Mouse (Mus musculus) liver, embryonic 16.5 days (tissue): ENCODE data around the gene Pea15a. TPM values are rescaled to one million over a fixed set of nuclear protein-coding genes. Genes with fewer than 3 reads are reported as not detected.

ENCODE experiments used
- ATAC-seq: fragments of 200-750 bp; cut with Nextera tagmentation; 2 replicates; pipeline ENCODE4 v1.8.0; 2017; ENCODE audit warnings: low read depth, mild to moderate bottlenecking, moderate number of reproducible peaks, moderate library complexity
- H3K27ac ChIP-seq: fragments of 300-500 bp; sonication (generic); 2 replicates; pipeline ENCODE4 v1.5.1; 2014; ENCODE audit warnings: mild to moderate bottlenecking, low read length
- H3K27me3 ChIP-seq: fragments of 300-500 bp; sonication (generic); 2 replicates; pipeline ENCODE4 v1.6.1; 2014; ENCODE audit warnings: low read depth, low read length, mixed read lengths; ENCODE audit not compliant: control insufficient read depth, insufficient read depth
- H3K36me3 ChIP-seq: fragments of 300-500 bp; sonication (generic); 2 replicates; pipeline ENCODE4 v1.6.1; 2014; ENCODE audit warnings: mild to moderate bottlenecking; ENCODE audit not compliant: control insufficient read depth, insufficient read depth
- H3K4me1 ChIP-seq: fragments of 300-500 bp; sonication (generic); 2 replicates; pipeline ENCODE4 v1.6.1; 2014; ENCODE audit warnings: low read depth, low read length, mixed read lengths; ENCODE audit not compliant: control insufficient read depth
- H3K4me2 ChIP-seq: fragments of 300-500 bp; sonication (generic); 2 replicates; pipeline ENCODE4 v1.6.1; 2014; ENCODE audit warnings: low read depth, low read length, mixed read lengths
- H3K4me3 ChIP-seq: fragments of 300-500 bp; sonication (generic); 2 replicates; pipeline ENCODE4 v1.5.1; 2014; ENCODE audit warnings: low read depth, mild to moderate bottlenecking, low read length
- H3K9ac ChIP-seq: fragments of 300-500 bp; sonication (generic); 2 replicates; pipeline ENCODE4 v1.6.1; 2014; ENCODE audit warnings: low read depth, low read length
- H3K9me3 ChIP-seq: fragments of 300-500 bp; sonication (generic); replicated peaks from 2 replicates; pipeline ENCODE4 v1.6.1; 2016; ENCODE audit warnings: low read length; ENCODE audit not compliant: control insufficient read depth
- WGBS: fragments of 180-500 bp; shearing (Covaris S2); extraction: QIAGEN DNeasy Blood & Tissue Kit; methylation state at CpG from one replicate; pipeline ENCODE4 v1.1.7; 2014; ENCODE audit not compliant: insufficient replicate concordance; 5-methylcytosine and 5-hydroxymethylcytosine counted together
- polyA plus RNA-seq: library from polyadenylated mRNA; unstranded; fragments of >200 nt; fragmentation: Nextera tagmentation; extraction: Ambion mirVana; gene quantifications from 2 replicates; pipeline ENCODE4 v1.2.1, GENCODE M21; 2015

The Pea15a gene
- polyA plus RNA-seq, 1 experiment from 2014 or later = 21.5 TPM

- no peak overlapping the region for H3K27ac ChIP-seq
- peaks cover 50% of the 10 kb centered on the region for H3K36me3 ChIP-seq
- H3K4me3 ChIP-seq = no peak overlapping the region
- H3K4me2 ChIP-seq = no peak overlapping the region
- H3K4me1 ChIP-seq = no peaks in the 10 kb centered on the region
- H3K9me3 ChIP-seq = no peaks in the 10 kb centered on the region
- H3K27me3 ChIP-seq = no peaks in the 10 kb centered on the region
- H3K9ac ChIP-seq = no peak overlapping the region
- ATAC-seq = no peak
- WGBS = 84% methylated on average over 4 of the region's 4 CpGs
These were observed 17.7 kb downstream of the Pea15a start for GRCm38 (mm10) chr1:172188891-172189290.

GRCm38 (mm10) chr1:172186401-172187289, 20.0 kb downstream of the Pea15a start:
- H3K27ac ChIP-seq = no peak overlapping the region
- H3K9me3 ChIP-seq = no peaks in the 10 kb centered on the region
- H3K27me3 ChIP-seq = no peaks in the 10 kb centered on the region
- no peaks in the 10 kb centered on the region for H3K4me1 ChIP-seq
- no peak overlapping the region for H3K9ac ChIP-seq
- H3K4me3 ChIP-seq = no peak overlapping the region
- WGBS = 94% methylated on average over 10 of the region's 10 CpGs
- no peak for ATAC-seq
- no peak overlapping the region for H3K4me2 ChIP-seq
- H3K36me3 ChIP-seq = peaks cover 54% of the 10 kb centered on the region

GRCm38 (mm10) chr1:172183915-172184314, 22.7 kb downstream of the Pea15a start:
- ATAC-seq = no peak
- Histone ChIP-seq H3K27ac (no peak overlapping the region), H3K4me2 (no peak overlapping the region)

GRCm38 (mm10) chr1:172183056-172183455, 23.5 kb downstream of the Pea15a start:
- H3K9ac ChIP-seq = no peak overlapping the region
- no peak overlapping the region for H3K4me3 ChIP-seq
- no peak for ATAC-seq
- H3K9me3 ChIP-seq = no peaks in the 10 kb centered on the region
- 95% methylated on average over 6 of the region's 6 CpGs for WGBS
- H3K4me1 ChIP-seq = no peaks in the 10 kb centered on the region
- H3K27me3 ChIP-seq = no peaks in the 10 kb centered on the region
- H3K27ac ChIP-seq = no peak overlapping the region
- H3K36me3 ChIP-seq = peaks cover 58% of the 10 kb centered on the region
- no peak overlapping the region for H3K4me2 ChIP-seq

More at GRCm38 (mm10) chr1:172183915-172184314, 22.7 kb downstream of the Pea15a start:
- Histone ChIP-seq H3K36me3 (peaks cover 63% of the 10 kb centered on the region), H3K27me3 (no peaks in the 10 kb centered on the region), H3K9ac (no peak overlapping the region), H3K4me1 (no peaks in the 10 kb centered on the region), H3K9me3 (no peaks in the 10 kb centered on the region), H3K4me3 (no peak overlapping the region)

- Histone ChIP-seq H3K27me3 (no peaks in the 10 kb centered on the region), H3K4me2 (no peak overlapping the region), H3K4me1 (no peaks in the 10 kb centered on the region), H3K9me3 (no peaks in the 10 kb centered on the region), H3K4me3 (no peak overlapping the region), H3K9ac (no peak overlapping the region), H3K36me3 (peaks cover 53% of the 10 kb centered on the region), H3K27ac (no peak overlapping the region)
- no peak for ATAC-seq
- WGBS = 80% methylated on average over 3 of the region's 3 CpGs
These were observed 24.8 kb downstream of the Pea15a start for GRCm38 (mm10) chr1:172181777-172182176.

GRCm38 (mm10) chr1:172180881-172181280, 25.7 kb downstream of the Pea15a start:
- H3K27me3 ChIP-seq = no peaks in the 10 kb centered on the region
- H3K4me2 ChIP-seq = no peak overlapping the region
- no peaks in the 10 kb centered on the region for H3K4me1 ChIP-seq
- no peak overlapping the region for H3K27ac ChIP-seq
- ATAC-seq = no peak
- 86% methylated on average over 4 of the region's 4 CpGs for WGBS
- H3K9me3 ChIP-seq = no peaks in the 10 kb centered on the region
- no peak overlapping the region for H3K4me3 ChIP-seq
- no peak overlapping the region for H3K9ac ChIP-seq
- peaks cover 47% of the 10 kb centered on the region for H3K36me3 ChIP-seq

- no peak for ATAC-seq
- H3K4me3 ChIP-seq = no peak overlapping the region
- no peak overlapping the region for H3K4me2 ChIP-seq
- WGBS = 83% methylated on average over 7 of the region's 7 CpGs
- H3K4me1 ChIP-seq = no peaks in the 10 kb centered on the region
- H3K36me3 ChIP-seq = peaks cover 52% of the 10 kb centered on the region
- no peak overlapping the region for H3K9ac ChIP-seq
- no peaks in the 10 kb centered on the region for H3K9me3 ChIP-seq
- no peak overlapping the region for H3K27ac ChIP-seq
- no peaks in the 10 kb centered on the region for H3K27me3 ChIP-seq
These were observed 27.5 kb downstream of the Pea15a start for GRCm38 (mm10) chr1:172179102-172179501.

- Histone ChIP-seq H3K4me2 (no peak overlapping the region), H3K9me3 (no peaks in the 10 kb centered on the region), H3K36me3 (peaks cover 62% of the 10 kb centered on the region), H3K27me3 (no peaks in the 10 kb centered on the region), H3K27ac (no peak overlapping the region), H3K9ac (no peak overlapping the region), H3K4me3 (no peak overlapping the region), H3K4me1 (no peaks in the 10 kb centered on the region)
- no peak for ATAC-seq
- WGBS = 84% methylated on average over 7 of the region's 7 CpGs
These were observed 28.8 kb downstream of the Pea15a start for GRCm38 (mm10) chr1:172177791-172178190.

GRCm38 (mm10) chr1:172173181-172173580, 33.4 kb downstream of the Pea15a start:
- Histone ChIP-seq H3K9me3 (no peaks in the 10 kb centered on the region), H3K27me3 (no peaks in the 10 kb centered on the region), H3K36me3 (peaks cover 57% of the 10 kb centered on the region), H3K4me1 (no peaks in the 10 kb centered on the region), H3K27ac (no peak overlapping the region), H3K4me2 (no peak overlapping the region), H3K4me3 (no peak overlapping the region), H3K9ac (no peak overlapping the region)
- ATAC-seq = no peak
- 84% methylated on average over 5 of the region's 5 CpGs for WGBS
